Mouse (Mus musculus): ENCODE measurements around the gene Cyp3a13. TPM values are rescaled to one million over a fixed set of nuclear protein-coding genes. Genes with fewer than 3 reads are reported as not detected.

Cyp3a13 gene
- total RNA-seq (2014; fragmentation: Nextera tagmentation) (not detected in 2 replicates), total RNA-seq (2017) (0.16 TPM in 1 of 2 replicates, not detected in the other), polyA plus RNA-seq (2012) (not detected in 2 replicates)

GRCm38 (mm10) chr5:137921532-137921931, at the start of gene Cyp3a13:
TSS of gene Cyp3a13 (minus strand) at chr5:137921619.
- H3K27me3 ChIP-seq (ENCODE audit: insufficient read depth, low read length), result no peaks in the 10 kb centered on the region

GRCm38 (mm10) chr5:137966492-137966891, 45.1 kb upstream of the Cyp3a13 start:
- no peaks in the 10 kb centered on the region for H3K27me3 ChIP-seq (ENCODE audit: insufficient read depth, low read length)
- H3K9me3 ChIP-seq (replicated peaks), result no peaks in the 10 kb centered on the region
- no peaks in the 10 kb centered on the region for H3K36me3 ChIP-seq (replicated peaks)
- TF ChIP-seq CTCF (IDR thresholded peaks at IDR 0.05; ENCODE audit: low read depth, low read length) (no peak), POLR2AphosphoS5 (IDR thresholded peaks at IDR 0.05; ENCODE audit: insufficient replicate concordance, low read depth, low read length) (no peak), GATA2 (IDR thresholded peaks at IDR 0.05; ENCODE audit: borderline replicate concordance, low read depth, low read length) (no peak), GATA1 (IDR thresholded peaks at IDR 0.05; ENCODE audit: borderline replicate concordance, low read length) (no peak), TAL1 (conservative IDR thresholded peaks at IDR 0.05; ENCODE audit: low read depth, low read length) (no peak)
- no peak for DNase-seq (ENCODE audit: low spot score)
- no peaks in the 10 kb centered on the region for H3K4me1 ChIP-seq (ENCODE audit: insufficient read depth, low read depth, low read length)
- ATAC-seq (ENCODE audit: extremely low read depth, insufficient number of reproducible peaks, low FRiP score, poor library complexity, severe bottlenecking), result no peak
- no peak overlapping the region for H3K4me3 ChIP-seq (ENCODE audit: low read depth, low read length)

More at GRCm38 (mm10) chr5:137921532-137921931, at the start of gene Cyp3a13:
- no peaks in the 10 kb centered on the region for H3K36me3 ChIP-seq (replicated peaks)
- no peak for DNase-seq (ENCODE audit: low spot score)
- no peak for ATAC-seq (ENCODE audit: extremely low read depth, insufficient number of reproducible peaks, low FRiP score, poor library complexity, severe bottlenecking)
- H3K4me3 ChIP-seq (ENCODE audit: low read depth, low read length), result no peak within 1 kb of the TSS
- no peaks in the 10 kb centered on the region for H3K4me1 ChIP-seq (ENCODE audit: insufficient read depth, low read depth, low read length)
- no peaks in the 10 kb centered on the region for H3K9me3 ChIP-seq (replicated peaks)
- TF ChIP-seq GATA2 (IDR thresholded peaks at IDR 0.05; ENCODE audit: borderline replicate concordance, low read depth, low read length), result no peak

DNA sequence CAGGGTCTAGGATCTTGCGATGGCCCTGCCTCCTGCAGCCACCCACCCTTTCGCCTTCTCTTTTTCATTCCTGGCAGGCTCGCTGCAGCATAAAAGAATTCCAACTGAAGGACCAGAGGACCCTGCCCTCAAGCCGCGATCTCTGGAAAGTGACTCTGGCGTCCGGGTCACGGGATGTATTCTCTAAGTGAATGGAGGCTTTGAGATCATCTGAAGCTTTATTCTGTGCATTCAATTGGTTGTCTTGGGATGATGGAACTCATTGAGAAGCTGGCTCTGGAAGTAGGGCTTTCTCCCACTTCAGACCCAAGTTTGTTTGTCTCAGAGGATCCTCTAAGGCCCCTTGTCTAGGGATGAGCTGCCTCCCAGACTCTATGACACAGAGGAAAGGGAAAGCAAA, 41.5 kb upstream of the Cyp3a13 start, which contains the start of gene Gjc3:
Gene Gjc3, minus strand, starts transcription at position 154 of the 400 bp plus-strand sequence.
- ATAC-seq (ENCODE audit: extremely low read depth, insufficient number of reproducible peaks, low FRiP score, poor library complexity, severe bottlenecking) (no peak), DNase-seq (ENCODE audit: low spot score) (no peak)
- Histone ChIP-seq H3K4me3 (ENCODE audit: low read depth, low read length) (no peak within 1 kb of the TSS), H3K36me3 (replicated peaks) (no peaks in the 10 kb centered on the region), H3K4me1 (ENCODE audit: insufficient read depth, low read depth, low read length) (no peaks in the 10 kb centered on the region), H3K27me3 (ENCODE audit: insufficient read depth, low read length) (no peaks in the 10 kb centered on the region), H3K9me3 (replicated peaks) (no peaks in the 10 kb centered on the region)
- no peak for TF ChIP-seq TAL1 (conservative IDR thresholded peaks at IDR 0.05; ENCODE audit: low read depth, low read length)
- TF ChIP-seq CTCF (IDR thresholded peaks at IDR 0.05; ENCODE audit: low read depth, low read length), result no peak
- TF ChIP-seq POLR2AphosphoS5 (IDR thresholded peaks at IDR 0.05; ENCODE audit: insufficient replicate concordance, low read depth, low read length), result no peak
- TF ChIP-seq GATA1 (IDR thresholded peaks at IDR 0.05; ENCODE audit: borderline replicate concordance, low read length), result no peak
- TF ChIP-seq GATA2 (IDR thresholded peaks at IDR 0.05; ENCODE audit: borderline replicate concordance, low read depth, low read length), result no peak

- Histone ChIP-seq H3K4me3 (ENCODE audit: low read depth, low read length) (no peak overlapping the region), H3K36me3 (replicated peaks) (no peaks in the 10 kb centered on the region), H3K9me3 (replicated peaks) (no peaks in the 10 kb centered on the region), H3K4me1 (ENCODE audit: insufficient read depth, low read depth, low read length) (no peaks in the 10 kb centered on the region), H3K27me3 (ENCODE audit: insufficient read depth, low read length) (no peaks in the 10 kb centered on the region)
- TF ChIP-seq CTCF (IDR thresholded peaks at IDR 0.05; ENCODE audit: low read depth, low read length) (no peak), GATA1 (IDR thresholded peaks at IDR 0.05; ENCODE audit: borderline replicate concordance, low read length) (no peak), POLR2AphosphoS5 (IDR thresholded peaks at IDR 0.05; ENCODE audit: insufficient replicate concordance, low read depth, low read length) (no peak), GATA2 (IDR thresholded peaks at IDR 0.05; ENCODE audit: borderline replicate concordance, low read depth, low read length) (no peak), TAL1 (conservative IDR thresholded peaks at IDR 0.05; ENCODE audit: low read depth, low read length) (no peak)
- ATAC-seq (ENCODE audit: extremely low read depth, insufficient number of reproducible peaks, low FRiP score, poor library complexity, severe bottlenecking) (no peak), DNase-seq (ENCODE audit: low spot score) (no peak)
Measured at GRCm38 (mm10) chr5:137956404-137956803, 35.0 kb upstream of the Cyp3a13 start.

- no peaks in the 10 kb centered on the region for H3K9me3 ChIP-seq (replicated peaks)
- no peak for DNase-seq (ENCODE audit: low spot score)
- TF ChIP-seq POLR2AphosphoS5 (IDR thresholded peaks at IDR 0.05; ENCODE audit: insufficient replicate concordance, low read depth, low read length), result no peak
- TF ChIP-seq CTCF (IDR thresholded peaks at IDR 0.05; ENCODE audit: low read depth, low read length), result no peak
- TF ChIP-seq GATA2 (IDR thresholded peaks at IDR 0.05; ENCODE audit: borderline replicate concordance, low read depth, low read length), result no peak
- no peak for TF ChIP-seq GATA1 (IDR thresholded peaks at IDR 0.05; ENCODE audit: borderline replicate concordance, low read length)
- no peak for TF ChIP-seq TAL1 (conservative IDR thresholded peaks at IDR 0.05; ENCODE audit: low read depth, low read length)
- no peaks in the 10 kb centered on the region for H3K27me3 ChIP-seq (ENCODE audit: insufficient read depth, low read length)
- no peaks in the 10 kb centered on the region for H3K36me3 ChIP-seq (replicated peaks)
- H3K4me3 ChIP-seq (ENCODE audit: low read depth, low read length), result no peak overlapping the region
- no peak for ATAC-seq (ENCODE audit: extremely low read depth, insufficient number of reproducible peaks, low FRiP score, poor library complexity, severe bottlenecking)
- H3K4me1 ChIP-seq (ENCODE audit: insufficient read depth, low read depth, low read length), result no peaks in the 10 kb centered on the region
Measured at GRCm38 (mm10) chr5:137951218-137951617, 29.8 kb upstream of the Cyp3a13 start.

DNA sequence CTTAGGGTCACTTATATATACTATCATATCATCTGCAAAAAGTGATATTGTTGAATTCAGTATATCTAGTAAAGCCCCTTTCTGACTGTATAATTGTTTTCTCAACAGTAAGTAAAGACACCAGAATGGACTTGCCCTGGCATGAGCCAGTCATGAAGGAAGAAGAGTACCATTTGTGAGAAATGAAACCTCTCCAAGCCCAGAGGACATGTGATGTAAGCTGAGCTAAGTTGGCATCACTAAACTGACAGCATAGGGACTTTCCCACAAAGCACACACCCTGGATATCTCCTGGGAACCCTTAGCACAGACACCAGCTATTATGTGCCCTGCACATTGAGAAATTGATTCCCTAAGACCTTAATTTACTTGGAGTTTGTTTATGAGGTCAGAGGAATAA, 25.9 kb upstream of the Cyp3a13 start:
- ATAC-seq (ENCODE audit: extremely low read depth, insufficient number of reproducible peaks, low FRiP score, poor library complexity, severe bottlenecking), result no peak
- H3K36me3 ChIP-seq (replicated peaks), result no peaks in the 10 kb centered on the region
- no peaks in the 10 kb centered on the region for H3K9me3 ChIP-seq (replicated peaks)

More for the DNA sequence above, 25.9 kb upstream of the Cyp3a13 start:
- no peak for TF ChIP-seq CTCF (IDR thresholded peaks at IDR 0.05; ENCODE audit: low read depth, low read length)
- TF ChIP-seq GATA1 (IDR thresholded peaks at IDR 0.05; ENCODE audit: borderline replicate concordance, low read length), result no peak
- no peak for TF ChIP-seq TAL1 (conservative IDR thresholded peaks at IDR 0.05; ENCODE audit: low read depth, low read length)
- TF ChIP-seq POLR2AphosphoS5 (IDR thresholded peaks at IDR 0.05; ENCODE audit: insufficient replicate concordance, low read depth, low read length), result no peak
- TF ChIP-seq GATA2 (IDR thresholded peaks at IDR 0.05; ENCODE audit: borderline replicate concordance, low read depth, low read length), result no peak
- no peak overlapping the region for H3K4me3 ChIP-seq (ENCODE audit: low read depth, low read length)
- DNase-seq (ENCODE audit: low spot score), result no peak
- no peaks in the 10 kb centered on the region for H3K27me3 ChIP-seq (ENCODE audit: insufficient read depth, low read length)
- H3K4me1 ChIP-seq (ENCODE audit: insufficient read depth, low read depth, low read length), result no peaks in the 10 kb centered on the region
